Mouse (Mus musculus) adrenal gland, postnatal 4 days (tissue): ENCODE results near the gene Jmjd6. TPM values are rescaled to one million over a fixed set of nuclear protein-coding genes. Genes with fewer than 3 reads are reported as not detected.
"Not testable (repeated sequence)": the region's sequence is repeated elsewhere in the genome, so short reads cannot be mapped to it uniquely, and the experiment has no call there.

ENCODE experiments used
- DNase-seq, 2 experiments: peaks; one replicate each; pipeline ENCODE4 v3.0.0; 2021 to 2022; ENCODE audit warnings: low spot score in 2 of 2, mixed read lengths in 2 of 2
- total RNA-seq, 2 experiments: library from RNA; stranded (reverse); gene quantifications; 2 replicates each; pipeline ENCODE4 v1.2.3; 2021

The Jmjd6 gene
- total RNA-seq, 2 experiments from 2014 or later, result 38.6 to 39.2 TPM

DNA sequence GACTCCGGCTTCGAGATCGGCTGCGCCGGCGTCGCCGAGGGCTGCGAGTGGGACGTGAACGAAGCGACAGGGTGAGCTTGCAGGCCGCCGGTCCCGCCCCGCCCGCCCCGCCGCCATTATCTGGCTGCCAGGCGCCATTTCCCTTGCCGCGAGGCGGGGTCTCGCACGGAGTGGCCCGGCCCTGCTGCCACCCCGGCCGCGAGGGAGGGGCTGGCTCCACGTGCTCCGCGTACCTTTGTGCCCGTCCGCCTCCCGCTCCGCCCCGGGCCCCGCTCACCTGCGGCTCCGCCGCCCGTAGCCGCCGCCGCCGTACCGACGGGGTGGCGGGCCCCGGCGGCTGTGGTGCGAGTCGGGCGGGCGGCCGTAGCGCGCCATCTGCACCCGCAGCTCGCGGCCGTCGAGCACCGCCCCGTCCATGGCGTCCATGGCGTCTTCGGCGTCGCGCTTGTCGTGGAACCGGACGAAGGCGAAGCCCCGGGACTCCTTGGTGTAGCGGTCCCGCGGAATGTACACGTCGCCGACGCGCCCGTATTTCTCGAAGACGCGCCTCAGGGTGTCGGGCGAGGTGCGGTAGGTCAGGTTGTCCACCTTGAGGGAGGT lies 9.1 kb upstream of the Jmjd6 start, which contains the start of gene Mfsd11:
Gene Mfsd11, plus strand, starts transcription at position 150 of the 600 bp plus-strand sequence.
- peak; percentile 52 to 66 for DNase-seq

DNA sequence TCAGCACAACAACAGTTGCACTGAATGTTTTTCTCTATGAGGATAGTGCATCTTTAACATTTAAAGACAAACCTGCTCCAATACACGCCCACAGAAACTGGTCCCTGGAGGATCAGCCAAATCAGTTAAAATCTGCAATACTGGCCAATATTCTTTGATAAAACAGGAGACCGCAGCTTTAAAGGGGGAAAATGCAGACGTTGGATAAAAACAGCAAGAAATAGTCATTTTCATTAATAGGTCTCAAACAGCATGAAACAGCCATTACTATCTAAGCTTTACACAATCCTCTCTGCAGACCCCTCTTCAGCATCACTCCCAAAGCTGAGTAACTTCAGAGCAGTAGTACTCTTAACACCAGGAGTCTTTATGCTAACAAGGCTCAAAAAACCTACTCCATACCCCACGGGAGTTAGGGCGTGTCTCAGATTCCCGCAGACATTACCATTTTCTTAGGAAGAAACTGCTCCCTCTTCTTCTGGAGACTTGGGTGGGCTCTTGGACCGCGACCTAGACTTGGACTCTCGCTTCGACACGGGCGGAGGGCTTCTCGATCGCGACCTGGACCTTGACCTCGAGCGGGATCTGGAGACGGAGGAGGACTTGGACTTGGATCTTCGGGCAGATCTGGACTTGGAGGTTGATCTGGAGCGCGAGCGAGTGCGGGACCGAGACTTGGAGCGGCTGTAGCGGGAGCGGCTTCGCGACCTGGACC lies 8.5 kb upstream of the Jmjd6 start:
- peak; percentile 19 to 26 for DNase-seq

DNA sequence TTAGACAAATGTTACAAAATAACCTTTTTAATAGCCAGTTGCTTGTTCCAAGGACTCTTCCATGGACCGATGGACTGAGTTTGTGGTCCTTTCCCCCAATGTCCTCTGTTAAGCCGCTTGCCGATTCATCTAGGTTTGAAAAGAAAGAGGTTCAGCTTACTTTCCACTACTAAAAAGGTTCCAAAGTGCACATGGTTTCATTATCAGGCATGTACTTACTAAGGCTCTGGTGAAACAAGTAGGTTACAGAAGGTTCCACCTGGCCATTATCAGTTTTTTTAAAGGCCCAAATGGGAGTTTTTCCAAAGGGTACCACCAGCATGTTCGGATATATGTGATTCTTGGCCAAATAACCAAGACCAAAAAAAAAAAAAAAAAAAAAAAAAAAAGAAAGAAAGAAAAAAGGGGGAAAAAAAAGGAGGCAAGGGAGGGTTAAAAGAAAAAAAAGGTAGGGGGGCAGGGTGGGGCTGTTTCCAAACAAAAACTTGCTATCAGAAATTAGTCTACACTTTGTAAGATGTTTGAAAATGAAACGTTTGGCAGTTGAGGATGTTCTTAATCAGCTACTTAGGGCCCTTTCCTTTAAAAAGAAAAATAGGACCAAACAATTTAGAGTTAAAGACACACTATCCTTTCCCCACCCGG lies 7.7 kb upstream of the Jmjd6 start:
- no peak for DNase-seq

DNA sequence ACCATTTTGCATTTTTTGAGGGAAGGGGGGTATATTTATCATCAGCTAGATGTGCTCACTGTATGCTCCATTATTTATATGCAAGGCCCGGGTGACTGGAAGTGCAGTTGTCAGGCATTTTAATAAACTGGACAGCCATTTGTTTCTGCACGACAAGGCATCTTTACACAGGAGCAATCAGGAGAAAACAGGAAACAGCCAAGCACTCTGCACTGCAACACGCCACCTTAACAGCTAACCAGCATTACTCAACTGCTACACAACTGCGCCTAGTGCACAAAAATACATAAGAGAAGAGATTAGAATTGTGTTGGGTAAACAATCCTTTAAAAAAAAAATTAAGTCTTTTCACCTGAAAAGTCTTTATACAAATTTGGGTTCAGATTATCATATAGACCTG lies 6.8 kb upstream of the Jmjd6 start:
- no peak for DNase-seq

DNA sequence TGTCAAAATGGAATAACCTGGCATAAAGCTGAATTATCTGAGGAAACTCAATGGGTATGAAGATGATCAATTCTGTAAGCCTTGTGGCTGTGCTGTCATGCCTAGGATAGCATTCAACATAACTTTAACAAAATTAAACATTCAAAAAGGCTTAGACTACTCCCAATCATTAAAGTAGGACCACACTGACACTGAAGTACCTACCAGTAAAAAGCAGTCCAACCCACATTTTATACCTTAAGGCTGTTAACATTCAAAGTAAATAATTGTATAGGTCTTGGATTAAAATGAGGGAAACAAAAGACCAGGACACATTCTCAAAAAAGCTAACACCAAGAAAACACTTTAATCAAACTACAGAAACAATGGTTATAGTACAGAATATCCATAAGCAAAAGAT lies 6.3 kb upstream of the Jmjd6 start:
- no peak for DNase-seq

DNA sequence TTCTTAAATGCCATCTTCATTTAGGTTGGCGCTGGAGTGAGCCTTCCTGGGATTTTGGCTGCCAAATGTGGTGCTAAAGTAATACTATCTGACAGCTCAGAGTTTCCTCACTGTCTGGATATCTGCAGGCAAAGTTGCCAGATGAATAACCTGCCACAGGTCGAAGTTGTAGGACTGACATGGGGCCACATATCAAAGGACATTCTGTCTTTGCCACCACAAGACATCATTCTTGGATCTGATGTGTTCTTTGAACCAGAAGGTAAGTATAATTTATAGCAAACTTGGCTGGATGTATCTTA lies 5.6 kb upstream of the Jmjd6 start:
- not testable (repeated sequence) for DNase-seq

DNA sequence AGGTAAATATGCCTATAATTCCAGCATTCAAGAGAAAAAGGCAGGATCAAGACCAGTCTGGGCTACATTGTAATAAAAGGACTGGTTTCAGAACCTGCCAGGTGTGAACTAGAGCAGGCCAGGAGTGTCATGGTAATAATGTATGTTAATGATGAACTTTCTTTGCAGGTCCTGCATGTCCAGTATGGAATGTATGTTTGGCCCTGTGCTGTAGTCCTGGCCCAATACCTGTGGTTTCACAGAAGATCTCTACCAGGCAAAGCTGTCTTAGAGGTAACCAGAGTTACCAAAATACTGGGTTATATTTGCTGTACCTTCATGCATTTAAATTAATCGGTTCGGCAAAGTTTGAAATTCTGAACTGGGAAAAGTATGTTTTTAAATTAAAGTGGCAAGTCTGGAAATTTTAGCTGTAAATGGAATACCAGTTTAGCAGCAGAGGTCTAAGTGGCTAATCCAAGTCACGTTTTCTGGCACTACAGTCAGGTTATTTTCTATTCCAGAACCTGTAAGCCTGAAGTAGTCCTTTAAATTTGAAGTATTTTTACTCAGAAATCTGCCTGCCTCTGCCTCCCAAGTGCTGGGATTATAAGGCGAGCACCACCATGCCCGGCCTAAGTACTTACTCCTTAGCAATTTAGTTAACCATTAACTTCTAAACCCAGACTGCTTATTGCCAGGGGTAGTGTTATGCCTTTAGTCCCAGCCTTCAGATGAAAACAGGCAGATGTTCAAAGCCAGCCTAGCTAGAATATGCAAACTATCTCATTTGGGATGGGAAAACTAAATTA lies 5.0 kb upstream of the Jmjd6 start:
- no peak for DNase-seq

DNA sequence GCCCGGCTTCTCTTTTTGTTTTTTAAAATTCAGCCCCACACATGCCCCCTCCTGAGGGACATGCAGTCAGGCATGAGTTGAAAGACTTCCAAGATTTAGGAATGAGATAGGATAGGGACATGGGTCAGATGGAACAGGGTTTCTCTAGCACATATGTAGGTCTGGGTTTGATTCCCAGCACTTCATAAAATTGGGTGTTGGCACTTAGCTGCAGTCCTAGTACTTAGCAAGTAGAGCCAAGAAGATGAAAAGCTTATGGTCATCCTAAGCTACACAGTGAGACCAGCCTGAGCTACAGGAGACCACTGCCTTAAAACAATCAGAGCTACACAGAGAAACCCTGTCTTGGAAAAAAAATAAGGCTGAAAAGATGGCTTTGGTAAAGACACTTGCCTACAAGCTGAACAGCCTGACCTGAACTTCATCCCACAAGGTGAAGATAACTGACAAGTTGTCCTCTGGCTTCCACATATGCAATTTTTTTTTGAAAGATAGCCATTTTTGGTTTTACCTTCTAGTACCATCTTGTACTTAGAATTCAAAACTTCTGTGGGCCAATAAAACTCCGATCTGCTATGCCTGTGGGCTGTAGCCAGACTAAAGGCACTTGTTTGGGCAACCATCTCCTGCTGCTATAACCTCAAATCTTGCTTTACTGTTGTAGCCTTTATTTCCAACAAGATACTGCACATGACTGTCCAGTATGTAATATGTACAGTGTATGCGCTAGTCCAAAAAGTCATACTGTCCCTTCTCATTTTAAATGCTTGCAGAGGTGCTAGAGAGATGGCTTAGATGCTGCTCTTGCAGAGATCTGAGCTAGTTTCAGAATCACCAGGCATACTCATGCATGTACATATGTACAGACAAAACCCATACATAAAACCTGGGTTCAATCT lies 4.2 kb upstream of the Jmjd6 start:
- DNase-seq, result no peak

DNA sequence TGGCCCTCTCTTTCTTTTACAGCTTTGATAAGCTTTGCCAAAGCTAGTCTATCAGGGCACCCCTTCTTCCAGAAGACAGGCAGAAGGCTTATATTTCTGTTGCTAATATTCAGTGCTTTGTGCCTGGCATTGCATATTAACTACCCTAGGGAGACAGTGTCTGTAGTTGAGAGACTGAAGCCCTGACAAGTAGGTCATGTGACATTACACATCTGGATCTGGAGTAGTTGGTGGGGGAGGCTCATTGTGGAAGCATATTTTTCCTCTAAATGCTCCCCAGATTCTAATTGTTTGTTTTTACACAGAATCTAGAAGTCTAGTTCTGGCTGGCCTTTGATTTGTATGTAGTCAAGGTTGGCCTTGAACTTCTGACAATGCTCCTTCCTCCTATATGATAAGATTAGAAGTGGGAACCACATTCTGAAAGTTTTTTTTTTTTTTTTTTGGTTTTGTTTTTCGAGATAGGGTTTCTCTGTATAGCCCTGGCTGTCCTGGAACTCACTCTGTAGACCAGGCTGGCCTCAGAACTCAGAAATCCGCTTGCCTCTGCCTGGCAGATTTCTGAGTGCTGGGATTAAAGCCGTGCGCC lies 3.4 kb upstream of the Jmjd6 start:
- DNase-seq, result no peak

DNA sequence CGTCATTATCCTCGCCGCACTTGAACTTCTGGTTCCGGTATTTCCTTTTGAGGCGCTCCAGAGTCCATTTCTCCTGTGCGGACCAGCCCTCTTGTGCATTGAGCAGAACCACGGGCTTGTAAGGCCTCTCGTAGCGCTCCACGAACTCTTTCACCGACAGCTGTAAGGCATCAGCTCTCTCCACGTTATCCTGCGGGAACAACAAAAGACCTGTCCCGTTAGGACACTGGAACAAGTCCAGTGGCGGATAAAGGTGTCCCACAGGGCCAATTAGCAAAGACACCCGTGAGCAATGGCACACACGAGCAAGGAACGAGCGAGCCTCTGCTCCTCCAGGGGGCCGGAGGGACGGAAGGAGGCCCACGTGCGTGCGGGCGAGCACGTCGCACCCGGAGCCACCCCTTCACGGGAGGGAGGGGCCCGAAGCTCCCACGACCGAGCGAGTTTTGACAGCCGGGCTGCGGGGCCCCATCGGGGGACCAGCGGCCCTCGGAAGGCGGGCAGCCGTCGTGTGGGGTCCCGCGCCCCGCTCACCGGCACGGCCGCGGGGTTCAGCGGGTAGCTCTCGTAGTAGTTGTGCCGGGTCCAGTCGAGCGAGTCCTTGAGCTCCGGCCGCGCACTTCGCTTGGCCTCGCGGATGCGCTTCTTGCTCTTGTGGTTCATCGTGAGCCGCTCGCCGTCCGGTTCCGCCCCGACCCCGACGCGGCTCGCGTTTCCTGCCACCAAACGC lies 553 bp downstream of the Jmjd6 start:
- peak; percentile 32 to 34 for DNase-seq

DNA sequence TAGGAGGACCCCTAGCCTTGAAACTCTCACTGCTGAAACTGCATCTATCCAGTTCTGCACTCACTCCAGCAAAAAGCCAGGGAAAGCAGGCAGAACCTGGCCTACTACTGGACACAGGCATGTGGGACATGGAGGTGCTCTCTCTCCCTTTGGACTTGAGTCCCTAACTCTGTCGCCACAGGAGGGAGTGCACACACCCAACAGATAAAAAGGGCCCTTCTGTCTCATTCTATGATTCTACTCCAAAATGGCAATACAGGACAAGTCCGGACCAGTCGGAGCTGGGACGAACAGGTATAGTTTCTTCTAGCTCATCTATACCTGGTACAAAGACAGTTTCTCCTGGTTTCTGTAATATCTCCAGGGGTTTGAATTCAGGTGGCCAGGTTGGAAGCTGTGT lies 2.5 kb downstream of the Jmjd6 start:
- no peak for DNase-seq

DNA sequence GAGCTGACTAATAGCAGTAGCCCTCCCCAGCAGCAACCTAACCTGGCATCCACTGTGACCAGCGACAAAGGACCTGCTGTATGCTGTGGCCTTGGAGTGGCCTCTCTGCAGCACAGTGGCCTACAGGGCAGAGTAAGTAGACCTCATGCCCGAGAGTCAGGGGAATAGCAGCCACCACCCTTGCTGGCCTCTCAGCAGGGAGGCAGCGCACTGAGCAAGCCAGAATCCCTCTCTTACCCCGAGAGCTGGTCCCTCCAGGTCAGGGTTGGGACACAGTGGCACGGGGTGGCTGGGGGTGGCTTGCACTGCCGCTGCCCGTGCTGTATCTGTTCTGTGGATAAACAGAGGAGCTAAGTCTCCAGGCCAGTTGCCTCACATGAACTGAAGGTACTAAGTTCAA lies 3.6 kb downstream of the Jmjd6 start:
- DNase-seq, result no peak

DNA sequence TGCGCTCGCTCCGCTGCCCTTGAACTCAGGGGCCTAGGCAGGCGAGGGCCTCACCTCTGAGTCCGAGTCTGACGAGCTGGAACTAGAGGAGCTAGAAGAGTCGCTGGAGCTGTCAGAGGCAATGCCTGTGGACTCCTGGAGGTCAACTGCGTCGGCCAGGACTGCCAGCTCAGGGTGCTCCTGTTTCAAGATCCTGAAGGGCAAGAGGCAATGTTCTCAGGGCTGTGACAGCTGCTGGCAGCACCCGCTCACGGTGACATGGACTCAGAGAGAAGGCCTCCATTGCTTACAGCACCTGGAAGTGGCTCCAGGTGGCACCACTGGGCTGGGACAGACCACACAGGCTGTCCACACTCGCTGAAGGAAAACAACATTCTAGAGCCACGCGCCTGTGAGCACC lies 4.3 kb downstream of the Jmjd6 start:
- no peak for DNase-seq

DNA sequence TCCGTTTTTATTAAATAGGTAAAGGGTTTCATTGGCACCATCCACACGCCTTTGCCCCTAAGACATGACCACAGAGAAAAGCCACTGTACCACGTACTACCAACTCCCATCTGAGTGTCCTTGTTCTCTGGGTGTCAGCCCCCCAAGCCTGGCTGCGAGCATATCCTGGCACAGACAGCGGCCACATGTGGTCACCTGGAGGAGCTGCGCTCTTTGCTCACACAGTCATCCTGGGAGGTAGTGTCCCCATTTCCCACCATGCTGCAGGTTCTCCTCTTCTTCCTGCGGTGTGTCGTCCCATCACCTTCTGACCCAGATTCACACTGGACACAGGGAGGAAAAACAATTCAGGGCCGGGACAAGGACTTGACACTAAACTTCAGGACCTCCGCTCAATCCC lies 5.8 kb downstream of the Jmjd6 start:
- DNase-seq, result no peak

DNA sequence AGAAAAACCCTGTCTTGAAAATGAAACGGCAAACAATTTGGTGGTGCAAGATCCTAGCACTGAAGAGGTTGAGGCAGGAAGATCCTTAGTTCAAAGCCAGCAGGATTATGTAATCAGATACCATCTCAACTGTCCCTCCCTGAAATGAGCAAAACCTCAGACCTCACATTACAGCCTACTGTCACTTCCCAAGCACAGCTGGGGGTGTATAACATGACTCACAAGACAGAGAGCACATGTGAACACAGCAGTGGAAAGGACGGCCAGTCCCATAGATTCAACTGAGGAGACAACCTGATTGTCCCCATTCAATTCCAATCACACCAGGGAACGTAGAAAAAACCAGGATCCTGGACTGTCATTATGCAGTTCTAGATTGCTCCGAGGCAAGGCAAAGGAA lies 7.0 kb downstream of the Jmjd6 start:
- no peak for DNase-seq

DNA sequence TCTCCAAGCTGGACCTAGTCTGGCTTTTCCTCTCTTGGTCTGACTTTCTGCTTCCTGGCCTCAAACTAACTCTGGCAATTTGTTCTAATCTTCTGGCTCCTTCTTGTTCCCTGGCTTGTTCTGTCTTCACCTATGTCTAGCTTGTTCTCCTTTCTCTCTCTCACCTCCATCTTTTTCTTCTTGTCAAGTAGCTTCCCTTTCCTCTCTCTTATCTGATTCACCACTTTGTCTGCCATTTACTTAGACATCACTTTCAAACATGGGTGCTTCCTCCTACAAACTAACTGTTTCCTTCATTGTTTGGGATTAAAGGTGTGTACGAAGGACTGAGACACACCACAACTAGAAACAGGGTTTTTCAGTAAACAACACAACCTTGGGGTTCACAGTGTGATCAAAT lies 8.3 kb downstream of the Jmjd6 start:
- DNase-seq, result no peak

DNA sequence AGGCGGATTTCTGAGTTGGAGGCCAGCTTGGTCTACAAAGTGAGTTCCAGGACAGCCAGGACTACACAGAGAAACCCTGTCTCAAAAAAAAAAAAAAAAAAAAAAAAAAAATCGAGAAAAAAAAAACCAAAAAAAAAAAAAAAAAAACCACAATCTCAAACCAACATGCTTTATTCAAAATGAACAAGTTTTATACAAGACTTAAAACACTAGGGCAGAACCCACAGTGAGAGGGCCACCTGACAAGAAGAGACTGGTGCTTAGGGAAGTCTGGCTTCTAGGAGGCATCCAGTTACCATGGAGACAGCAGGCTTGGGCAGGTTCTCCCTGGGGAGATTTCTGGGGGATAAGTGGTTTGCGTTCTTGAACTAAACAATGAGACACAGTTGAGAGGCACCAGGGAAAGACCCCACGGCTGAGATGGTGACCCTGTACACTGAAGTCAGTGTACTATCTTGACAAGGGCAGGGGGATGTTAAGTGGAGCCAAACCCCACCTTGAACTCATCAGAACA lies 11.0 kb downstream of the Jmjd6 start:
- no peak for DNase-seq

DNA sequence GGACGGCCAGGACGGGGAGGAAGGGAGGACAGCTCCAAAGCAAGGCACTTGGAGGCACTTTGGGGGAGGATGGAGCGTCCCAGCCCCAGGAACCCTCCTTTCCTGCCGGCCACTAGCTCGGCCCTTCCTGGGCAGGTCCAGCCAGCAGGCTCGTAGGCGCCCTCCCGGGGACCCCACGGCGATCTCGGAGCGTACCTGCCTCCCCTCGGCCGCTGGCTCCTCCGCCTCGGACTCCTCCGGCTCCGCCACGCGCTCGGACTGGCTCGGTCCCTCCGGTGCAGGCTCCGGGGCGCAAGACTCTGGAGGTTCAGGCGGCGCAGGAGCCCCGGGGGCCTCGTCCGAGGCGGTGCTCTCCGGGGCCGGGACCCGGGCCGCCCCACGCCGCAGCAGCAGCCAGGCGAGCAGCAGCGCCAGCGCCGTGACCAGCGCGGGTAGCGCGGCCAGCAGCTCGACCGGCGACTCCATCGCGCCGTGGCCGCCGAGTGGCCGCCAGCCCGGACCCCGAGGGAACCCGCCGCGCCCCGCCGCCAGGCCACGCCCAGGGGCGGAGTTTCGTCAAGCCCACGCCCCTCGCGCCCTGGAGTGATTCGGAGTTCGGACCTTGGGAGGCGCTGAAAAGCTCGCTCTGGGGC lies 15.6 kb downstream of the Jmjd6 start, which contains the start of gene Mxra7:
Gene Mxra7, minus strand, starts transcription at position 513 of the 632 bp plus-strand sequence.
- DNase-seq, result peak; percentile 72
